Mouse (Mus musculus) heart, adult 8-10 months (tissue): ENCODE measurements around the gene Atp6v0e. TPM values are rescaled to one million over a fixed set of nuclear protein-coding genes. Genes with fewer than 3 reads are reported as not detected.
A peak's percentile ranks its signal among the peaks of the same experiment; 100 is the strongest.

ENCODE experiments used
- DNase-seq: peaks from one replicate; pipeline ENCODE4 v3.0.0; 2022; ENCODE audit warnings: low spot score
- total RNA-seq, 4 experiments: library from RNA; stranded (reverse); gene quantifications; 2 replicates each; pipeline ENCODE4 v1.2.4; 2022

Atp6v0e gene
- 10 to 100 TPM; 55.2 to 67.1 (median 65.5) TPM for total RNA-seq

GRCm38 (mm10) chr17:26662978-26663683, at the start of gene Atp6v0e:
Atp6v0e (plus strand) TSS chr17:26663231.
- peak; percentile 93 for DNase-seq

GRCm38 (mm10) chr17:26614286-26614685, 48.7 kb upstream of the Atp6v0e start:
- no peak for DNase-seq

DNA sequence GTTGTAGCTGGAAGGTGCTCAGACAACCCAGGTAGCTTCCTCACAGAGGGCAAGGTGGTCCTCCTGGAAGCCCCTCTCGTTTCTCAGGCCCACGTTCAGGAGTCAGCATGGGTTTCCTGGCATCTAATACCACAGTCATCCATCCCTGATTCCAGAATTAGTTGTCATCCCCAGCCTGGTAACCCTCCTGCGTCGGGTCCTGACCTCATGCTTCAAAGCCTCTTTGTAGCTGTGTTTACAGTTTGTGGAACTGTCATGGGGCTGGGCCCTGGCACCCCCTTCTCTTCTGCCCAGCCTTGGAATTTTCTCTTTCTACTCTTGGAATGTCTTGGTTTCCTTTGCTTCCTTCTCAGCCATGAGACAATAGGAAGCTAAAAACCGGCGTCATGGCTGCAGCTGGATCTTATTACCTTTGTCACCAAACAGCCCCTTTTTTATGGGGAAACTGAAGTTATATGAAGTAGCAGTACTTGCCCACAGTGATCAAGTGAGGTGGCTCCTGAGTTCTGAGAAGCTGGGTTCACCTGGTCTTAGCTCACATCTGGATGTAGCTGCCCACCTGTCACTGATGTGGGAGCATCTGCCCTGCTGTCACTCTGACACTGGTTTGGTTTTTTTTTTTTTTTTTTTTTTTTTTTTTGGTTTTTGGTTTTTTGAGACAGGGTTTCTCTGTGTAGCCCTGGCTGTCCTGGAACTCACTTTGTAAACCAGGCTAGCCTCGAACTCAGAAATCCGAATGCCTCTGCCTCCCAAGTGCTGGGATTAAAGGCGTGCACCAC, 48.1 kb upstream of the Atp6v0e start:
- DNase-seq = no peak

DNA sequence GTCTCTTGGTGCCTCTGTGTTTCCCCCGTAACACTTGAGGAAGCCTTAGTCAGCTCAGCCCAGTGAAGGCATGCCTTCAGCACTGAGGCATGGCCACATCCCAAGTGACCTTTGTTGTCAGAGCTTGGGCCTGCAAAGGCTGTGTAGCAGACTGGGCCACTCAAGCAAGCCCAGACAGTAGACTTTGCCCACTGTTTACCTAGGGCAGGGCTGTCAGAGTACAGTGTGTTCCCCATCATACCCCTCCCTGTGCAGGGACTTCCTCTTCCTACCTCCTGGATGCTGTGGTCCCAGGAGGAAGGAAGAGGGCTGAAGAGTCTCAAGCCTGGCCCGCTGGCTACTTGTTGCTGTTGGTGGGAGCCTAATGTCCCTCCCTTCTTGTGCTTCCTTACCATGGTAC, 46.3 kb upstream of the Atp6v0e start:
- peak; percentile 81 for DNase-seq

DNA sequence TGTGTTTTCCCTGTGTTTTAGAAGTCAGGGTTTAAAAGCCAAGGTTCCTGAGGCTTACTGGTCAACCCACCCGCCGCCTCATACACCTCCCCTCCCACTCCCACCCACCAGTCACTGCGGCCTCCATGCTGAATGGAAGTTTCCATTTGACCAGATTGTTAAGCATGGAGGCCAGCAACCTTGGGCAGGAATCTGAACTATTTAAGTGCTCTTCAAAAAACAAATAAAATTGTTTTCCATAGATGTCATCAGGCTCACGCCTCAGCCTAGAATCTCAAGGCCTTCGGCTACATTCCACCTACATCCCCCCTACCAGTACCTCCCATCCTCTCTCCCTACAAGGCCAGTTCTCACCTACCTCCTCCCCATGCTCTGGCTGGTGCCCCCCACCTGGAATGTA, 44.5 kb upstream of the Atp6v0e start:
- DNase-seq = no peak

DNA sequence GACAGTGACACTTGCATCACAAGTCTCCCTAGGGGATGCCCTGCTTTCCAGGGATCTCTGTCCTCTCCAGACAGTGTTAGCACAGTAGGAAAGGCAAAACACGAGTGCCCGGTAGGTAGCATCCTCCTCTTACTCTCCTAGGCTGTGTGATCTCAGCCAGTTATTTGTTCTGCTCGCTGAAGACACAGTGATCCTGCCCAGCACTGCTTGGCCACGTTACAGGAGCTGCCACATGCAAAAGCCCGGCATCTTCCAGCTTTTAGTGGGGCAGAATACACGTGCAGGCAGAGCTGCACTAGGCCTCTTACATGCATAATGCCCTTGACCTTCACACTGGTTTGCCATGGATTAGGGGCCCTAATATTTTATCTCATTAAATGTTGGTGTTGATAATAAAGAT, 43.5 kb upstream of the Atp6v0e start:
- no peak for DNase-seq

- no peak for DNase-seq
Observed at GRCm38 (mm10) chr17:26620292-26620691, 42.7 kb upstream of the Atp6v0e start.

DNA sequence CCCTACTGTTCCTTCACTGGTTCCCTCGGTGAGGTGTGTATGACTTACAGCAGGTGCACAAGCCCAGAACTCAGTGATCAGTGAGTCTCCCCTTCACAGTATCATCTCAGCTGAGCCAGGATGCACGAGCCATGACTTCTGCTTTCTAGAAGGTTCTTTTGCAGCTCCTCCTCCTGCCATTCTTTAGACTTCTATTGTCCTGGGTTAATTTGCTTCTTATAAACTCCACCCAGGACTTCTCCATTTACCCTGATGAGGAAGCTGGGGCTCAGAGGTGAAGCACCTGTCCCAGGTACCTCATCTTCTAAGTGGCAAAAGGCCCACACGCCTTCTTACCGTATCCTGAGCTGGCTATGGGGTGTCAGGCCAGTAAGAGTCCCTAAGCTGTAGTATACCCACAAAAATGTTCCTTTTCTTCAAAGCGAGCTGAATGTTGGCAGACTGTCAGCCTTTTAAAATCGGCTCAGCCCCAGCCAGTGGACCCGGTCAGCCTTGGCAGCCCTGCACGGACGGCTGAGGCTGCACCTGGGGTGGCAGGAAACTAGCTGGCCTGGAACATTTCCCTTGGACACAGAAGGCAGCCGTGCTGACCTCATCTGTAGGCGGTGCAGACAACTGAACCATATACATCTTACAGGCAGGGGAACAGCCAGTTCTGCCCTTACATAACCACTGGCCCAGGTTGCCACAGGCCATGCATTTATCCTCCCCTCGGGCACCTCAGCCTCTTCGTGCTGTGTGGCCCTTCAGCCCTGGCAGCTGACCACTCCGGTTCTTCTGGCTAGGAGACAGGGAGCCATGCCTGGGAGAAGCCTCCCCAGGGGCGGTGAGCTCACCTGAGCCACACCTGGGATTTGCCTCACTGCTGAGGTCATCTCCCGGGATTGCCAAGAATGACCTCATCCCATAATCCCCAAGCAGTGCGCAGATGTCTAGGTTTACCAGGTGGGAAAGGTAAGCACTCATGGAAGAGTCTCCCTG, 42.0 kb upstream of the Atp6v0e start:
- peak; percentile 84 for DNase-seq

DNA sequence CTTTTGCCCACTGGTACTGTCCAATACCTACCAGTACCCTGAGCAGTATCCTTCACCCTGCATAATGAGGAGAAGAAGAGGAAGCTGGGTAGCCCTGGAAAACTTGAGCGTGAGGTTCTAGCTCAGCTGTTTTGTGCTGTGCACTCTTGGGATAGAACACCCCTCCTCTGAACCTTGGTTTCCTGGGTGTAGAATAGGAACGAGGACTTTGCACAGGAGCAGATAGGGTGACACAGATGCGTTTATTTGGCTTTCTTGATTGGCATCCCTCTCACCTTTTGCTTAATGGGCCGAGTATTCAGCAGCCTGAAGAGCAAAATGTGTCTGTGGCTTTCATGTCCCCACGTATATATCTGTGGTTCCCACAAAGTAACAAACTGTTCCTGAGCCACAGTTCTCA, 41.1 kb upstream of the Atp6v0e start:
- DNase-seq = no peak

GRCm38 (mm10) chr17:26623991-26624390, 39.0 kb upstream of the Atp6v0e start:
- no peak for DNase-seq

GRCm38 (mm10) chr17:26624999-26625398, 38.0 kb upstream of the Atp6v0e start:
- DNase-seq = no peak

DNA sequence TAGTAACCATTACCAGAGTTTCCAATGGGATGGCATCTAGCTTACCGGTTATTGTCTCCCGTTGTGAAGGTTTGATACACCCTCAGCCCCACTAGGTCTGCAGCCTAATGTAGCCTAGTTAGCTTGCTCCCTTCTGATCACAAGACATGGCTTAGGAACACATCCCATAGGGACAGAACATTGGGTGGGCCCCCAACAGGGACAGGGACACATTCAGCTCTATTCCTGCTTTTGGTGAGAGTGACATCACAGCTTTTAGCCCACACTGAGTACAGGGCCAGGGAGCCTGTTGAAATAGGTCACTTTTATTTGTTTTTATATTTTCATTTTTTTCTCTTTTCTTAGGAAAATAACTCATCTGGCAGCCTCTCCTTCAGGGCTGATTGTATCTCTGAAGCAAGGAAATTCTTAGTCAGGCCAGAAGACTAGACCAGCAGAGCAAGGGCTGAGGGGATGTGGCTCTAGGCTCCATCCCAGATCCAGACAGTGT, 37.5 kb upstream of the Atp6v0e start:
- no peak for DNase-seq

- DNase-seq = no peak
Observed at GRCm38 (mm10) chr17:26628479-26628878, 34.6 kb upstream of the Atp6v0e start.

- DNase-seq = no peak
Observed at GRCm38 (mm10) chr17:26628936-26629335, 34.1 kb upstream of the Atp6v0e start.

DNA sequence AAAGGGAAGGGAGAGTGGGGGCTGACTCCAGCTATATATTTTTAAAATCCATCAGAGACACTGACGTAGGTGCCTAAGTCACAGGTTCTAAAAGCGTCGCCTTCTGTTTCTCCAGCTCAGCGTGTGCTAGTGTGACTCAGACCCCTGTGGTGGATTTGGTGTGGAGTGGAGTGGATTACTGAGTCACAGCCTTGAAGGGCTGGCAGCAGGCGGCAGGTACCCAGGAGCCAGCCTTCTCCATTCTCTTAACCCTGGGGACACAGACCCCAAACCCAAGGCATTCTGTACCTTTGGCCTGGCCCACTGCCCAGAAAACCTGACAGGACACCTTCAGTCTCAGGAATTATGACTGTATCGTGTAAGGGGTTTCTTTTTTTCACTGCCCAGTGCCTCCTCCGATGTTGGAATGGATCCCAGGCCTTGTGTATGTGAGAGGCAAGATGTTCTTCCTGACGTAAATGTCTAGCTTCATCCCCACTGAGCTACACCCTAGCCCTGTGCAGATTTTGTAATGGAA, 31.2 kb upstream of the Atp6v0e start:
- DNase-seq = no peak

DNA sequence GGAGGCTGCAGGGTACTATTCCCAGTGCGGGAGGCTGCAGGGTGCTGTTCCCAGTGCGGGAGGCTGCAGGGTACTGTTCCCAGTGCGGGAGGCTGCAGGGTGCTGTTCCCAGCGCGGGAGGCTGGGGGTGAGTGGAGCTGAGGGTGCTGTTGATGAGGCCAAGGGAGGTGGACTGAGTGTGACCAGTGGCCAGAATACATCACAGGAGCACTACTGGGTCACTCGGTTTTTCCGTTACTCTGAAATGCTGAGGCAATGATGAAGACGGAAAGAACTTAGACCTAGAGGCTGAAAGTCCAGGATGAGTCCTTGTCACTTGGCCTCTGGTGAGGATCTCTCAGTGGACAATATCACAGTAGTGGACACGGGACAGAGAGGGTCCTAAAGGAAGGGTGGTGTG, 29.8 kb upstream of the Atp6v0e start:
- DNase-seq = no peak

DNA sequence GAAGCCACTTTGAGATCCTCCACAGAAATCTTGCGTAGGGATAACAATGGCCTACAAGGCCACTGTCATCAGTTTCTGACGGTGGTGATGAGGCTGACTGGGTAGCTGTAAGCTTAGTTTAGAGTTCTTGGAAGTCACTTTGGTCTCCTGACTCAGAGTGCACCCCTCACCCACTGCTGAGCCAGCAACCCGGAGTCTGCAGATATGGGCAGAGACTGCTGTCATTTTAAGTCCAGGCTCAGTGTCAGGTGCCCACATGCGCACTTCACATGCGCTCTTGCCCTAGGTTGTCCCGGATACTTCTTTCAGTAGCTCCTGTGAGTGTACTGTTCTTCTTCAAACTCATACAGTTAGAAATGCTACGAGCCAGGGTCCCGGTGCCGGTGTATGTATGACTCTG, 29.1 kb upstream of the Atp6v0e start:
- no peak for DNase-seq

DNA sequence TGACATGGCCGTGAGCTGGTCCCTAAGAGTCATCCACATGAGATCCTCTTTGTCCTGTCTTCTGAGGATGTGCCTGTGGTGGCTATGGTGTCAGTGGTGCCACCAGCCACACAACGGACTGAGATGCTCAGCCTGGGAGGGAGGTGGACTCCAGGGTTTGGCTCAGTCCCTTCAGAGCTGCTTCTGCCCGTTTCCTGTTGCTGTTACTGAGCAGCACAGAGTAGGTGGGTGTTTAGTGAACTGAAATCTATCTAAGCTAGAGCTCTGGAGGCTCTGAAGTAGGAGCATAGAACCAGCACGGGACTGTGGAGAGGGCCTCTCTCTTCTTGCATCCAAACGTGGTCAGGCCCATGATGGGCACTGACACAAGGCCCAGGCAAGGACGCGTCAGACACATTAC, 28.5 kb upstream of the Atp6v0e start:
- DNase-seq = no peak

- DNase-seq = no peak
Observed at GRCm38 (mm10) chr17:26635951-26636350, 27.1 kb upstream of the Atp6v0e start.

DNA sequence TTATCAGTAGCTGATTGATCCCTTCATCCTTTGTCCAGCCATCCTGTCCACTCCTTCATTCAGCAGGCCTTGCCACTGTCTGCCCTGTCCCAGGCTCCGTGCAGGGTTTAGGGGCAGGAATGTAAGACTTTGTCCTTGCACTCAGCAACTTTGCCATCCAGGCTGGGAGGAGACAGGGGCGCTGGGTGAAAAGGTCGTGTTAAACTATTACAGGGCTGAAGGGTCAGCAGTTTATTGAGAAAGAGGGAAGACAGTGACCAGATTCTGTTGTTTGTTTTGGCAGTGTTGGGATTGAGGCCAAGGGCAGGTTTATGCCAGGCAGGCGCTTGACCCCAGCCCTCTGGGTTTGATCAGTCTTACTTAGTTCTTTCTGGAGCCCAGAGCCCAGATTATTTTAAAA, 25.2 kb upstream of the Atp6v0e start:
- DNase-seq = no peak

DNA sequence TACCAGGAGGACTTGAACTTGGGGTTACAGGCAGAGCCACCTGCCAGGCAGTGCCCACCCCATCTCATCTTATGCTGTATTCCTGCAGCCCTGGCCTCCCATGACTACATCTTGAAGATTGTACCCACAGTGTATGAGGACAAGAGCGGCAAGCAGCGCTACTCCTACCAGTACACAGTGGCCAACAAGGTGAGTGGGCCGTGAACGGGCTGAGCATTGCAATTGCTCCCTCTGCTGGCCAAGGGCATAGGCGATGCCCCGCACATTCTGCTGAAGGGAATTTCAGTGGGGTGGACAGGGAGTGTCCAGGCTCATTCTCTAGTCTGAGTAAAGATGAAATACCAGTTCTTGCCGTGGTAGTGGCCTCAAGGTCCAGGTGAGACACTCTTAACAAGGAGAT, 24.4 kb upstream of the Atp6v0e start:
- DNase-seq = peak; percentile 85

GRCm38 (mm10) chr17:26639791-26640190, 23.2 kb upstream of the Atp6v0e start:
- DNase-seq = no peak
